Mouse (Mus musculus) heart, postnatal 0 days (tissue): ENCODE measurements around the gene Pdcd1lg2. TPM values are rescaled to one million over a fixed set of nuclear protein-coding genes. Genes with fewer than 3 reads are reported as not detected.

ENCODE experiments used
- ATAC-seq: fragments of 200-750 bp; cut with Nextera tagmentation; 2 replicates; pipeline ENCODE4 v1.8.0; 2017; ENCODE audit warnings: low read depth, moderate number of reproducible peaks, moderate library complexity; ENCODE audit not compliant: insufficient read depth
- DNase-seq: peaks from one replicate; pipeline ENCODE4 v3.0.0-alpha.2; 2016; ENCODE audit warnings: low spot score
- H3K27ac ChIP-seq: fragments of 300-500 bp; sonication (generic); 2 replicates; pipeline ENCODE4 v1.5.1; 2014; ENCODE audit warnings: low read depth, mild to moderate bottlenecking
- H3K27me3 ChIP-seq: fragments of 300-500 bp; sonication (generic); 2 replicates; pipeline ENCODE4 v1.6.1; 2014; ENCODE audit warnings: low read length, mixed read lengths; ENCODE audit not compliant: control insufficient read depth, insufficient read depth
- H3K36me3 ChIP-seq: fragments of 300-500 bp; sonication (generic); replicated peaks from 2 replicates; pipeline ENCODE4 v1.6.1; 2014; ENCODE audit warnings: low read length, mixed read lengths; ENCODE audit not compliant: control insufficient read depth, insufficient read depth
- H3K4me1 ChIP-seq: fragments of 300-500 bp; sonication (generic); 2 replicates; pipeline ENCODE4 v1.6.1; 2014; ENCODE audit warnings: antibody characterized with exemption; ENCODE audit not compliant: control insufficient read depth, insufficient read depth
- H3K4me2 ChIP-seq: fragments of 300-500 bp; sonication (generic); 2 replicates; pipeline ENCODE4 v1.6.1; 2014; ENCODE audit warnings: low read depth, mild to moderate bottlenecking, low read length, moderate library complexity
- H3K4me3 ChIP-seq: fragments of 300-500 bp; sonication (generic); 2 replicates; pipeline ENCODE4 v1.5.1; 2014; ENCODE audit warnings: low read depth, low read length
- H3K9ac ChIP-seq: fragments of 300-500 bp; sonication (generic); replicated peaks from 2 replicates; pipeline ENCODE4 v1.6.1; 2014; ENCODE audit warnings: low read depth, low read length, mixed read lengths
- H3K9me3 ChIP-seq: fragments of 300-500 bp; sonication (generic); replicated peaks from 2 replicates; pipeline ENCODE4 v1.6.1; 2016; ENCODE audit warnings: low read length; ENCODE audit not compliant: control insufficient read depth
- CTCF ChIP-seq: IDR thresholded peaks from 2 replicates; pipeline ENCODE4 v1.5.1; 2016; ENCODE audit warnings: antibody characterized with exemption, control low read depth, low read depth
- EP300 ChIP-seq: IDR thresholded peaks from 2 replicates; pipeline ENCODE4 v1.6.1; 2016; ENCODE audit warnings: antibody characterized with exemption, low read depth
- WGBS: fragments of 180-500 bp; shearing (Covaris S2); extraction: QIAGEN DNeasy Blood & Tissue Kit; methylation state at CpG from one replicate; pipeline ENCODE4 v1.1.7; 2014; 5-methylcytosine and 5-hydroxymethylcytosine counted together
- polyA plus RNA-seq: library from polyadenylated mRNA; unstranded; fragments of >200 nt; fragmentation: Nextera tagmentation; extraction: Ambion mirVana; gene quantifications from 2 replicates; pipeline ENCODE4 v1.2.1, GENCODE M21; 2015
- total RNA-seq: library from RNA; depleted of rRNA; stranded (reverse); fragments of >200 nt; gene quantifications from 2 replicates; pipeline ENCODE4 v1.2.3, GENCODE M21; 2014; ENCODE audit warnings: low replicate concordance

Pdcd1lg2 gene
- total and polyA plus RNA-seq, 2 experiments from 2014 or later, result not detected

DNA sequence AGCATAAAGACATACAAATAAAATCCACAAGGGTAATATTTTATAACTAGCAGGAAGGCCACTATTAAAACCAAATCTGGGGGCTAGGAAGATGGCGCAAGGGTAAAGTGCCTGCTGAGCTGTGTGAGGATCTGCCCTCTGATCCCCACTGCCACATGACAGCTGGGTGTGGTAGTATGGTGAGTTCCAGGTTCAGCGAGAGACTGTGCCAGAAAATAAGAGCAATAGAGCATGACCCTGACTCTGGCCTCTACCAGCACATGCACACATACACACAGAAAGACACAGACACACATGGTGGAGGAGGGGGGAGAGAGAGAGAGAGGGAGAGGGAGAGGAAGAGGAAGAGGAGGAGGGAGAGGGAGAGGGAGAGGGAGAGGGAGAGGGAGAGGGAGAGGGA, 101.1 kb downstream of the Pdcd1lg2 start:
- H3K9ac ChIP-seq, result no peak overlapping the region
- no peaks in the 10 kb centered on the region for H3K27me3 ChIP-seq
- 0 out of 2 replicates have a peak, but pooled peaks cover 8% of the 10 kb centered on the region for H3K4me1 ChIP-seq
- no peak for DNase-seq
- 83% methylated on average over 2 of the region's 2 CpGs for WGBS
- H3K36me3 ChIP-seq, result no peaks in the 10 kb centered on the region
- no peak for ATAC-seq
- H3K4me2 ChIP-seq, result no peak overlapping the region
- H3K4me3 ChIP-seq, result no peak overlapping the region
- H3K27ac ChIP-seq, result no peak overlapping the region
- no peaks in the 10 kb centered on the region for H3K9me3 ChIP-seq
- no peak for TF ChIP-seq CTCF

DNA sequence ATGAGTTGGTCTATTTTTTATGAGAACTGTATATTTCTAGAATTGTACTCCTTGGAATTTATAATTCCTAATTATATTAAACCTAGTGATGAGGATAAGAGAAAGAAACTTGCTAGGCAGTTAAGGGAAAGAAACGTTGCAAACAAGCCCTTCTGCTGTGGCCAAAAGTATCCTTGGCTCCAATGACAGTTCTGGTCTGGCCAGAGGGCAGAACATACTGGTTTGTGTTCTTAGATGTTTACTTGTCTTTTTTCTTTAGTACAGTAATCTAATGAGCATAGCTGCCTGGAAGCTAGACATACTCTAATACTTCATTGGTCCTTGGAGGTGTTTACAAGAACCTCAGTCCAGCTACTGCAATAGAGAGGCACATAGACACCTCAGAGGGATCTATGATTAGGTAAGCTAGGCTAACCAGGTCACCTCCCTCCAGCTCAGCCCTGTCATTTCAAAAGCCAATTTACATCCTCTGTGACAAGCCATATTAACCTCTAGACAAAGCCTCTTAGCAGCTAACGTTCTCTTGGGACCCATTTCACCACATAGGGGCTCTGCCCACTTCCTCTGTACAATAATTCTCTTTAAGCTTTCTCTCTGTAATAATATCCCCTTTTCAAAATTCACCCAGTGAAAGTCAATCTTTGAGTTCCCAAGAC, 102.5 kb downstream of the Pdcd1lg2 start:
- H3K4me3 ChIP-seq, result no peak overlapping the region
- no peak overlapping the region for H3K9ac ChIP-seq
- TF ChIP-seq CTCF (no peak), EP300 (no peak)
- DNase-seq (no peak), ATAC-seq (no peak)
- 50% methylated on average over 2 of the region's 2 CpGs for WGBS
- 0 out of 2 replicates have a peak, but pooled peaks cover 6% of the 10 kb centered on the region for H3K4me1 ChIP-seq
- H3K4me2 ChIP-seq, result no peak overlapping the region
- no peaks in the 10 kb centered on the region for H3K27me3 ChIP-seq
- no peak overlapping the region for H3K27ac ChIP-seq
- no peaks in the 10 kb centered on the region for H3K9me3 ChIP-seq
- no peaks in the 10 kb centered on the region for H3K36me3 ChIP-seq

DNA sequence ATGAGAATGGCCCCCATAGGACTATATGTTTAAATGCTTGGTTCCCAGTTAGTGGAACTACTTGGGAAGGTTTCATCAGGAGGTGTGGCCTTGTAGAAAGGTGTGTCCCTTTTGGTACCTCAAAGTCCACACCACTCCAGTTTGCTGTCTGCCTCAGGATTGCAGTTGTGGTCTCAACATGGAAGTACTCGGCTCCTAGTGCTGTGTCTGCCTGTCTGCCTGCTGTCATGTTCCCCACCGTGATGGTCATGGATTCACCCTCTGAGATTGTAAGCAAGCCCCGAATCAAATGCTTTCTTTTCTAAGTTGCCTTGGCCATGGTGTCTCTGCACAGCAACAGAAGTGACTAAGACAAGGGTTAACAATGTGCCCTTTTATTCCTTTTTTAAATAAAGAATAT, 103.4 kb downstream of the Pdcd1lg2 start:
- DNase-seq (no peak), ATAC-seq (no peak)
- Histone ChIP-seq H3K36me3 (0 out of 2 replicates have a peak, but pooled peaks cover 5% of the 10 kb centered on the region), H3K4me3 (no peak overlapping the region), H3K9me3 (no peaks in the 10 kb centered on the region), H3K27ac (no peak overlapping the region), H3K4me1 (no peaks in the 10 kb centered on the region), H3K9ac (no peak overlapping the region), H3K4me2 (no peak overlapping the region), H3K27me3 (no peaks in the 10 kb centered on the region)
- WGBS, result 87% methylated on average over 3 of the region's 3 CpGs
- no peak for TF ChIP-seq CTCF
- TF ChIP-seq EP300, result no peak

DNA sequence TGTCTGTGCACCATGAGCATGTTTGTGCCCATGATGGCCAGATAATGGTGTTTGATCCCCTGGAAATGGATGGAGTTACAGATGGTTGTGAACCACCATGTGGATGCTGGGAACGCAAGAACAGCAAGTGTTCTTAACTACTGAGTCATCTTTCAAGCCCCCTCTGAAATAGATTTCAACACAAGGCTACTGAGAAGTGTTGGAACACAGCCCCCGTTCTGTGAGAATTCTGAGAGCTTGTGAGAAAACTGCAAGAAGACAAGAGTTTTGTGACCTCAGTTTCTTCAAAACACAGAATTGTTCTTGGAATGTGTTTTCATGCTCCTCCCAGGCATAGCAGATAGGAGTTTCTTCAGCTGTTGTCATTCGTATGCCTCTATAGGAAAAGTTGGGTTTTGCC, 104.7 kb downstream of the Pdcd1lg2 start:
- Histone ChIP-seq H3K27ac (no peak overlapping the region), H3K36me3 (0 out of 2 replicates have a peak, but pooled peaks cover 5% of the 10 kb centered on the region), H3K27me3 (no peaks in the 10 kb centered on the region), H3K9me3 (no peaks in the 10 kb centered on the region), H3K4me2 (no peak overlapping the region), H3K4me3 (no peak overlapping the region), H3K4me1 (no peaks in the 10 kb centered on the region), H3K9ac (no peak overlapping the region)
- 89% methylated on average over 3 of the region's 3 CpGs for WGBS
- TF ChIP-seq EP300 (no peak), CTCF (no peak)
- DNase-seq, result no peak
- no peak for ATAC-seq

- 0 out of 2 replicates have a peak, but pooled peaks cover under 1% of the 10 kb centered on the region for H3K4me1 ChIP-seq
- ATAC-seq (no peak), DNase-seq (no peak)
- H3K27me3 ChIP-seq, result no peaks in the 10 kb centered on the region
- no peaks in the 10 kb centered on the region for H3K9me3 ChIP-seq
- 0 out of 2 replicates have a peak, but pooled peaks cover 5% of the 10 kb centered on the region for H3K36me3 ChIP-seq
- H3K27ac ChIP-seq, result no peak overlapping the region
- H3K4me2 ChIP-seq, result no peak overlapping the region
- H3K4me3 ChIP-seq, result no peak overlapping the region
- TF ChIP-seq CTCF, result no peak
- no peak for TF ChIP-seq EP300
- WGBS, result 77% methylated on average over 10 of the region's 10 CpGs
- H3K9ac ChIP-seq, result no peak overlapping the region
Observed at GRCm38 (mm10) chr19:29515991-29516390, 105.3 kb downstream of the Pdcd1lg2 start.

DNA sequence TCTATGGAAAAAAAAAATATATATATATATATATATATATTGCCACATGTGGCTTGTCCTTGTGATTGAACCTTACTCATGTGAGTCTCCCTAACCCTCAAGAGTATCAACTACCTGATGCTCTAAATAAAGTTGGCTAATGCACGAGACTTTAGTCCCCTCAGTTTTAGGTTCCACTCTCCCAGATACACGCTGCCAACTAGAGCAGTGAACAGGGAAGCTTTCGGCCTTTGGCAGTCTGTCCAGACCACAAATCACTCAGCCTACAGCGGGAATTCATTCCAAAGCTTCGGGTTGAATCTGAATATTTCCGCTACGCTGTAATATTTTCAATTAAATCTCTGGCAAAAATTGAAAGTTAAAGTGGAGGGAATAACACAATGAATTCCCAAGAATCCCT, 107.7 kb downstream of the Pdcd1lg2 start:
- H3K4me1 ChIP-seq, result peaks cover 8% of the 10 kb centered on the region
- no peaks in the 10 kb centered on the region for H3K27me3 ChIP-seq
- 0 out of 2 replicates have a peak, but pooled peaks cover 5% of the 10 kb centered on the region for H3K36me3 ChIP-seq
- H3K9ac ChIP-seq, result no peak overlapping the region
- H3K4me2 ChIP-seq, result no peak overlapping the region
- H3K4me3 ChIP-seq, result no peak overlapping the region
- 84% methylated on average over 7 of the region's 7 CpGs for WGBS
- H3K9me3 ChIP-seq, result no peaks in the 10 kb centered on the region
- H3K27ac ChIP-seq, result no peak overlapping the region
- ATAC-seq (no peak), DNase-seq (no peak)
- no peak for TF ChIP-seq EP300
- no peak for TF ChIP-seq CTCF
